Mouse (Mus musculus) cortical plate, adult 2 months (tissue): ENCODE data around the gene Acot13.

Experiments
- CTCF ChIP-seq: fragments of 200-500 bp; IDR thresholded peaks from 2 replicates; pipeline ENCODE4 v1.5.1; 2011; ENCODE audit warnings: mild to moderate bottlenecking, control low read depth, low read length; ENCODE audit not compliant: insufficient read depth; ENCODE audit errors: extremely low read depth
- POLR2A ChIP-seq: fragments of 200-500 bp; IDR thresholded peaks from 2 replicates; pipeline ENCODE4 v1.6.1; 2011; ENCODE audit warnings: mild to moderate bottlenecking, low read length, control low read depth; ENCODE audit not compliant: insufficient read depth; ENCODE audit errors: extremely low read depth

GRCm38 (mm10) chr13:24830756-24831352 lies 486 bp downstream of the Acot13 start:
- no peak for TF ChIP-seq CTCF
- TF ChIP-seq POLR2A = no peak
